Mouse (Mus musculus): ENCODE measurements around the gene Phlpp1.

Gene Phlpp1

GRCm38 (mm10) chr1:106193487-106193886, 21.9 kb downstream of the Phlpp1 start:
- no peak for DNase-seq (ENCODE audit: low read depth)

- no peak for DNase-seq (ENCODE audit: low read depth)
Observed at GRCm38 (mm10) chr1:106194263-106194662, 22.7 kb downstream of the Phlpp1 start.

- DNase-seq (ENCODE audit: low read depth) = no peak
Observed at GRCm38 (mm10) chr1:106197991-106198390, 26.4 kb downstream of the Phlpp1 start.

- DNase-seq (ENCODE audit: low read depth) = no peak
Observed at GRCm38 (mm10) chr1:106199109-106199508, 27.6 kb downstream of the Phlpp1 start.

- DNase-seq (ENCODE audit: low read depth) = no peak
Observed at GRCm38 (mm10) chr1:106199686-106200085, 28.1 kb downstream of the Phlpp1 start.

- DNase-seq (ENCODE audit: low read depth) = no peak
Observed at GRCm38 (mm10) chr1:106201025-106201424, 29.5 kb downstream of the Phlpp1 start.

GRCm38 (mm10) chr1:106201929-106202328, 30.4 kb downstream of the Phlpp1 start:
- DNase-seq (ENCODE audit: low read depth) = no peak

- no peak for DNase-seq (ENCODE audit: low read depth)
Observed at GRCm38 (mm10) chr1:106203942-106204341, 32.4 kb downstream of the Phlpp1 start.

- DNase-seq (ENCODE audit: low read depth) = no peak
Observed at GRCm38 (mm10) chr1:106204350-106204749, 32.8 kb downstream of the Phlpp1 start.

GRCm38 (mm10) chr1:106208581-106208980, 37.0 kb downstream of the Phlpp1 start:
- no peak for DNase-seq (ENCODE audit: low read depth)

GRCm38 (mm10) chr1:106210461-106210860, 38.9 kb downstream of the Phlpp1 start:
- no peak for DNase-seq (ENCODE audit: low read depth)

GRCm38 (mm10) chr1:106211146-106211545, 39.6 kb downstream of the Phlpp1 start:
- DNase-seq (ENCODE audit: low read depth) = no peak

- no peak for DNase-seq (ENCODE audit: low read depth)
Observed at GRCm38 (mm10) chr1:106220431-106220830, 48.9 kb downstream of the Phlpp1 start.

- no peak for DNase-seq (ENCODE audit: low read depth)
Observed at GRCm38 (mm10) chr1:106221371-106221770, 49.8 kb downstream of the Phlpp1 start.

- no peak for DNase-seq (ENCODE audit: low read depth)
Observed at GRCm38 (mm10) chr1:106221964-106222363, 50.4 kb downstream of the Phlpp1 start.

- no peak for DNase-seq (ENCODE audit: low read depth)
Observed at GRCm38 (mm10) chr1:106226613-106227012, 55.1 kb downstream of the Phlpp1 start.

GRCm38 (mm10) chr1:106230313-106230712, 58.8 kb downstream of the Phlpp1 start:
- DNase-seq (ENCODE audit: low read depth) = no peak

- no peak for DNase-seq (ENCODE audit: low read depth)
Observed at GRCm38 (mm10) chr1:106231345-106231744, 59.8 kb downstream of the Phlpp1 start.

- DNase-seq (ENCODE audit: low read depth) = no peak
Observed at GRCm38 (mm10) chr1:106231805-106232459, 60.4 kb downstream of the Phlpp1 start.

GRCm38 (mm10) chr1:106232460-106232850, 60.9 kb downstream of the Phlpp1 start:
- DNase-seq (ENCODE audit: low read depth) = no peak

- DNase-seq (ENCODE audit: low read depth) = no peak
Observed at GRCm38 (mm10) chr1:106236986-106237385, 65.4 kb downstream of the Phlpp1 start.

GRCm38 (mm10) chr1:106240116-106240685, 68.6 kb downstream of the Phlpp1 start:
- no peak for DNase-seq (ENCODE audit: low read depth)

- DNase-seq (ENCODE audit: low read depth) = no peak
Observed at GRCm38 (mm10) chr1:106241059-106241458, 69.5 kb downstream of the Phlpp1 start.

GRCm38 (mm10) chr1:106242129-106242528, 70.6 kb downstream of the Phlpp1 start:
- no peak for DNase-seq (ENCODE audit: low read depth)
